Mouse (Mus musculus) bone marrow macrophage, adult 2 months (primary cell): ENCODE data around the gene Olfr412. TPM values are rescaled to one million over a fixed set of nuclear protein-coding genes. Genes with fewer than 3 reads are reported as not detected.

Source experiments
- H3K27ac ChIP-seq: 2 replicates; pipeline ENCODE4 v1.5.1; 2012; ENCODE audit warnings: low read depth, low read length; ENCODE audit not compliant: insufficient read depth
- H3K4me1 ChIP-seq: 2 replicates; pipeline ENCODE4 v1.6.1; 2012; ENCODE audit warnings: low read length; ENCODE audit not compliant: control insufficient read depth, insufficient read depth
- H3K4me3 ChIP-seq: 2 replicates; pipeline ENCODE4 v1.5.1; 2012; ENCODE audit warnings: mild to moderate bottlenecking, low read length, moderate library complexity; ENCODE audit not compliant: insufficient read depth
- CTCF ChIP-seq: IDR thresholded peaks from 2 replicates; pipeline ENCODE4 v1.5.1; 2012; ENCODE audit warnings: low read depth, mild to moderate bottlenecking, low read length, moderate library complexity
- POLR2A ChIP-seq: IDR thresholded peaks from 2 replicates; pipeline ENCODE4 v1.6.1; 2012; ENCODE audit warnings: mild to moderate bottlenecking, low read depth, low read length, borderline replicate concordance
- polyA plus RNA-seq: library from polyadenylated mRNA; stranded (reverse); fragments of >200 nt; gene quantifications from 2 replicates; pipeline ENCODE4 v1.2.4, GENCODE M21; 2012; ENCODE audit not compliant: missing spikeins, insufficient read depth, insufficient read length

Olfr412 gene
- polyA plus RNA-seq, 1 experiment, result not detected

DNA sequence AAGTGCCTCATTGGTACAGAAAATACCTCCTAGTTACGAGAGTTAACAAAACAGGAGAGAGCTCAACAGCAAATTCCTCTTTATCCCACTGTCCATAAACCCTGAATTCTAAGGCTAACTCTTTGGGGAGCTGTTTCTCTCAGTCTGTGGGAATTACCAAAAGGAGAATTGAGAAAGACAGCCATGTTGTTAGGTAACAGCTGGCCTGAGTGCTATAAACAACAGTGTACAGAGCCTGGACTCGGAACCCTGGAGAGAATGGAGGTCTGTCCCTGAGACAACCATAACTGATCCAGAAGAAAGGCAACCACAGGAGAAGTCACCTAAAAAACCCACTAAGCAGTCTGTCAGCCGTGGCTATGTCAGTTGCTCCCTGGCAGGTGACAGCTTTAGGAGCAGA, 50.6 kb downstream of the Olfr412 start:
- Histone ChIP-seq H3K27ac (no peak overlapping the region), H3K4me3 (no peak overlapping the region), H3K4me1 (no peaks in the 10 kb centered on the region)
- TF ChIP-seq CTCF (no peak), POLR2A (no peak)

DNA sequence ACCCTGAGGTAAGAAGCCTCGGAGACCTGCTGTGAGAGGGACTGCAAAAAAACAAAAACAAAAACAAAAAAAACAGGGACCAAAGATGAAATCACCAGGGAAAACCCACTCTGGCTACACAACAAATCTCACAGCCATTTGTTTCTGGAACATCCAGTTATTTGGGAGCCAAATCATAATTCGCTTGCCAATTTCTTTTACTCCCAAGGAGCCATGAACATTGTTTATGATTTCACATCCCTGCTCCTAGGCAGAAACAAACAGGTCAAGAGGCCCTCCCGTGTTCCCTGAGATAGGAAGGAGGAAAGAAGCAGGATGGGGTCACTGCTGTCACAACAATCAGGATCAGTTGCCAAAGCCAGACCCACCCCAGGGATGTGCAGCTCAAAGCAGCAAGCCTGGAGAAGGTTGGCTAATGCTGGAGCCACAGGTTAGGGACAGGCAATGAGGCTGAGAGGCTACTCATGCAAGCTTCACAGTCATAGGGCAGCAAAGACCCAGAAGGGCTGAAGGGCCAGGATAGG, 51.6 kb downstream of the Olfr412 start:
- no peak overlapping the region for H3K27ac ChIP-seq
- no peak overlapping the region for H3K4me3 ChIP-seq
- TF ChIP-seq CTCF (no peak), POLR2A (no peak)

DNA sequence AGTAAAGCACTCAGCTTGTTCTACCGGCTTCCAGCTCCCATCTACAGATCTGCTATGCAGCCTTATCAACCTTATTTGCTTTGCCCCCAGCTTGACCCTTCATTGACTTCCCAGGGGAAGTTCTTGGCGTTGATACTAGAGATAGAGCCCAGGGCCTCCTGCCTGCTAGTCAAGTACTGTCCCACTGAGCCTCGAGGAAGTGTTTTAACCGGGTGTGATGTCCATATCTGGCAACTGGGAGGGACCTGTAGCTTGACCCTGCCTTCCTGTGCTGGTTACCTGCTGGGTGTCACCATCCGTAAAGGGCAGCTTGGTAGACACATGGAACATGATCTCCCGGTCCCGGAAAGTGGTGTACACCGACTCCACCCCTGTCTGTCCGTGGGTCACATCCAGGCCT, 52.2 kb downstream of the Olfr412 start:
- no peak for TF ChIP-seq POLR2A
- no peak for TF ChIP-seq CTCF
- H3K4me3 ChIP-seq, result no peak overlapping the region
- H3K27ac ChIP-seq, result no peak overlapping the region
- no peaks in the 10 kb centered on the region for H3K4me1 ChIP-seq

More for the DNA sequence above, 51.6 kb downstream of the Olfr412 start:
- H3K4me1 ChIP-seq, result no peaks in the 10 kb centered on the region

DNA sequence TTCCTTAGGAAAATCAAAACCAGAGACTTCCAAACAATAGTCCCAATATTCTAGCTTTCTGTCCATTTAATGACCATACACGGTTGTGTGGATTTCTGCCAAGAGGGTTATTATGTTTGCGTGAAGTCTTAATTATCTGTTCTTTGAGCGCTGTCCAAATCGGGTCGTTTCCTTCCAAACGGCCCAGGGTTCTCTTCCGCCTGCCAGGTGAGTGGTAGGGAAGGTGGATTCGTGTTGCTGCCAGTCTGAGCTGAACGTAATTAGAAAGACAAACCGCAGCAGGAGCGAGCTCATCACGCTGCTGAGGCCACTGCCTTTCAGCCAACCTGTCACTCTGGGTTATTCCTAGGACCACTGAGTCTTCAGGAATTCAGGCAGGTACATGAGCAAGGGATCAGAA, 53.9 kb downstream of the Olfr412 start:
- no peak overlapping the region for H3K27ac ChIP-seq
- H3K4me1 ChIP-seq, result no peaks in the 10 kb centered on the region
- no peak overlapping the region for H3K4me3 ChIP-seq
- no peak for TF ChIP-seq CTCF
- TF ChIP-seq POLR2A, result no peak

Other genes with a start within 250 kb of the Olfr412 start
- not detected in 2 replicates for gene Olfr401, start 248.4 kb upstream of the Olfr412 start, polyA plus RNA-seq
- gene Olfr402, start 208.5 kb upstream of the Olfr412 start, polyA plus RNA-seq, result not detected in 2 replicates
- gene Olfr403, start 175.8 kb upstream of the Olfr412 start, polyA plus RNA-seq, result not detected in 2 replicates
- not detected in 2 replicates for gene Olfr43, start 150.7 kb upstream of the Olfr412 start, polyA plus RNA-seq
- not detected in 2 replicates for gene Olfr406, start 102.3 kb upstream of the Olfr412 start, polyA plus RNA-seq
- gene Olfr59, start 78.3 kb upstream of the Olfr412 start, polyA plus RNA-seq, result not detected in 2 replicates
- gene Olfr410, start 24.0 kb upstream of the Olfr412 start, polyA plus RNA-seq, result not detected in 2 replicates
- not detected in 2 replicates for gene Olfr411, start 9.4 kb upstream of the Olfr412 start, polyA plus RNA-seq
- gene Rap1gap2, start 248.8 kb downstream of the Olfr412 start, polyA plus RNA-seq, result 0.63 and 0.88 TPM in 2 replicates